Mouse (Mus musculus) frontal cortex, postnatal 14 days (tissue): ENCODE measurements around the gene Dnajc13.

Experiments
- DNase-seq, 2 experiments: peaks; one replicate each; pipeline ENCODE4 v3.0.0; 2022; ENCODE audit warnings: low spot score in 2 of 2

Gene Dnajc13

DNA sequence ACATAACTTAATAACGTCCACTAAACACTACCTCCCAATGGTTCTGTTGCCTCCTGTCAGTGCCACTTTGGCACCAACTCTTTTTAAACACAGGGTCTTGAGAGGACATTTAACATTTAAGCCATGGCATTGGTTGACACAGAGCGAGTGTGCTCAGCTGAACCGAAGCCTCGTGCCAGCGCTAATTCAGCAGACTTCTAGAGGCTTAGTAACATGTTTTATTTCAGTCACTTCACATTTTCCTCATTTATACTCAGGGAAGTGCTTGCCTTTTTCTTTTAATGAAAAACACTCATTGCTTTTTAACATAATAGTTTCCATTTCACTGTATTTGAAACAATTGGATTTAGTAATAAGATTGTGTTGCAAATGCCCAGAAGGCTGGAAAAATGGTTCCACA, 153.6 kb downstream of the Dnajc13 start:
- DNase-seq: no peak

DNA sequence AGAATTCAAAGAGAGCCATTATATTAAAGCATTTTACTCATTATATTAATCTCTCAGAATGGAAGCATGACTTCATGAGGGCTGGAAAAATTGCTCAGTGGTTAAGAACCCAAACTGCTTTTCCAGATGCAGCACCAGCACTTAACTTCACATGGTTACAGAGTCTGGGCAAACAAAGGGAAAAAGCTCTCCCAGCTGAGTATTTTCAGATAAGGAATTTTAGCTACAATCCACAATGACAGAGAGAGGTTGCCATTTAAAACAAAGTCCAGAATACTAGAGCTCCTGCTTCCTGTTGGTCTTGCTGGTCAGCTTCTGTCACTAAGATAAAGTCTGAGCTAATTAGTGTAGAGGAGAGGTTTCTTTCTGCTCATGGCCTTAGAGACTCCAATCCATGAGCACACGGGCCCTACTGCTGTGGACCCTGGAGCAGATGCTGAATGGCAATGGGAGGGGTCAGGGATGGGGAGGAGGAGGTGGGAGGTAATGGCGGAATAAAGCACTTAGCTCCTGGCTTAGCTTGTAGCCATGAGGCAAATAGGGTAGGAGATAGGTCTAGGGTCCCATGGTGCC, 154.1 kb downstream of the Dnajc13 start:
- DNase-seq: no peak

DNA sequence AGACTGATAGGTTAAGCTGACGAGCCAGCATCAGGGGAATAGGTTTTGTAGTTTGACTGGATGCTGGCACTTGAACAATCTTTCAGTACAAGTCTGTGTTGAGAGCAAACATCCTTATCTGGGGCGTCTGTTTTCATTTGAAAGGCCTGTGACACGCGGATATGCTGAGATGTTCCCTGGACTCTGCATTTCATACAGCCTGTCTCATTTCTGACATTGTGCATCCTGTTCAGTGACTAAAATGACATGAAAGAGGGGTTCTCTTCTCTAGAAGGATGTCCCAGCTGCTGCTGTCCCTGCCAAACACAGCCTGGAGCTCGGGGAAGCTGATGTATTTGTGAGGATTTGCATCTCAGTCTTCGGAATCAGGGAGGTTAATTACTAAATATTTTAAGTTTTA, 155.2 kb downstream of the Dnajc13 start:
- DNase-seq: no peak

DNA sequence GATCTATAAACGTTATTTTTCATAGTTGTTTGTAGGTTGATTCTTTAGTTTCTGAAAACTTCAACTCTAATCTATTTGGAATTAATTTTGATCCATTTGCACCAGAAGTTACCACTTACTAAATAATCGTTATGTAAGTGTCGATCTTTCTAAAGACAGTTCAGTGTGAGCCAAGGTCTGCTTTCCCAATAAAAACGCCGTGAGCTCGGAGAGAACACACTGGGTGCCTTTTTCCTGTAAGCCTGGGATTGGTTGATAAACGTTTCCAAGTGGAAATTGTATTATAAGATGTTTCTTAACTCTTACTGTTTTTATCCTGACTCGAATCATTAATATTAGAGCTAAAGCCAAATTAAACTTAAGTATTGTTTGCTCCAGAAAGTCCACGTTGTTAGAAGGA, 155.8 kb downstream of the Dnajc13 start:
- no peak for DNase-seq

DNA sequence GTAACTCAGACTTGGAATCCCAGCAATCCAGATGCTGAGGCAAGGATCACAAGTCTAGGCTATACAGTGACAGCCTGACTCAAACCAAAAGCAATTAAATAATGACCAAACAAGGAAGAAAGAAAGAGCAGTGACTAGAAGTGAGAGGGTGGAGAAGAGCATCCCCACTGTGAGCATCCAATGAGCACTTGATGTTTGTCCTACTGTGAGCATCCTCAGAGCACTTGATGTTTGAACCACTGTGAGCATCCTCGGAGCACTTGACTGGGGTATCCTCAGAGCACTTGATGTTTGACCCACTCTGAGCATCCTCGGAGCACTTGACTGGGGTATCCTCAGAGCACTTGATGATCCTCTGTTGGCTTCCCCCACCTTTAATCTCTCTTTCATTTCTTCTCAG, 157.7 kb downstream of the Dnajc13 start:
- no peak for DNase-seq

DNA sequence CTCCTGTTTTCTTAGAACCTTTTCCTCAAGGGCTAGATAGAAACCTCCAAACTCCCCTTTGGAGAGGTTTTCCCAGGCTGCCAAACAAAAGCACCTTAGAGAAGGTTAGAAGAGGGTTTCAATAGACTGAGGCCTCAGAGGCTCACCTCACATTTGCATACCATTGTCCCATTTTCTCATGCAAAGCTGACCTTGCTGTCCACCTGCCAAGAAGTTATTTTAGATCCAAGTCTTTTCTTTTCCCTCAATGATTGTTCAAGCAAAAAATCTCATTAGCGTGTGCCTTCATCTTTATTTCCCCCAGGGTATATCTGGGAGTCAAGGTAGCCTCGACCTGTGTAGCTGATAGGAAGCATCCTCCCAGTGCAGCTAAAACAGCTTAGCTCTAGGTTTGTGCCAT, 159.8 kb downstream of the Dnajc13 start:
- DNase-seq: no peak

DNA sequence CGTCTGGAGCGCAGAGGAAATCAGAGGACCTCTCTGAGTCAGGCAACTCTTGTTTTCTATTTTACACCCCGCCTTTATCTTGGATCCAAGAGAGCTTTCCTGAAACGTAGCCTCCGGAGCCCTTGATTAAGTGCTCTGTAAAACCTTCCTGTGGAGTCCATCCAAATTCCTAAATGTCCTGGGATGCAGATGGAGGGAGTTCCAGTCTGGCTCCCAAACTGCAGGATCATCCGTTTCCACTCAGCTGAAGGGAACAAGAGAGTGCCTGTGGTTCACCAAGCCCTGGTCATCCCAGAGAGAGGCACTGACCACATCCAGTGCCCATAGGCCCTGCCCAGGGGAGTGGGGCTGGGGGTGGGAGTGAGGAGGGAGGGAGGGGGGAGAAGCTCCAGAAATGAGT, 160.4 kb downstream of the Dnajc13 start:
- no peak for DNase-seq

DNA sequence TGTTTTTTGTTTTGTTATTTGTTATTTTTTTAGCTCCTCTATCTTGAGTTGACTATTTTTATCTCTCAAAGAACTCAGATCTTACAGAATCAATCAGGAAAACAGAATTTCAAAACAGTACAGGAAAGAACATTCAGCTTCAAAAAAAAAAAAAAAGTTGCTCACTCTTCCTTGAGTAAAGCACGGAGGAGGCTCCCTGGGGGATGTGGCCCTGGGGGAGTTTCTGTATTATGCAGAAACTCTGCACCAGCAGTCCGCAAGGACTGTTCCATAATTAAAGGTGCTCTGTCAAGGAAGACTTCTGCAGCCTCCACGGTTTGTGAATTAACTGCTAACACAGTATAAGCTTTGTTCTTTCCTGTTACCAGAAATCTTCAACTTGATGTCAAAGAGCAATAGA, 161.3 kb downstream of the Dnajc13 start:
- DNase-seq: no peak
